Mouse (Mus musculus) MEL (cell line): ENCODE data around the gene Pigk.

Source experiments
- MAFK ChIP-seq: IDR thresholded peaks from 2 replicates; pipeline ENCODE4 v1.6.1; 2011; ENCODE audit warnings: low read depth, mild to moderate bottlenecking, low read length, improper control_type of control experiment, borderline replicate concordance
- NRF1 ChIP-seq: IDR thresholded peaks from 2 replicates; pipeline ENCODE4 v1.6.1; 2014; ENCODE audit warnings: low read depth, mild to moderate bottlenecking, inconsistent platforms, low read length, improper control_type of control experiment, moderate library complexity; ENCODE audit not compliant: poor library complexity, insufficient read depth, severe bottlenecking
- UBTF ChIP-seq: IDR thresholded peaks from 2 replicates; pipeline ENCODE4 v1.6.1; 2012; ENCODE audit warnings: low read depth, mild to moderate bottlenecking, inconsistent platforms, low read length, improper control_type of control experiment, moderate library complexity, borderline replicate concordance; ENCODE audit not compliant: insufficient read depth

GRCm38 (mm10) chr3:152917579-152917978 lies 203.7 kb downstream of the Pigk start:
- TF ChIP-seq UBTF = no peak
- no peak for TF ChIP-seq MAFK
- TF ChIP-seq NRF1 = no peak
